Mouse (Mus musculus) common myeloid progenitor, adult 5-6 weeks (primary cell): ENCODE data around the gene Nudt13. TPM values are rescaled to one million over a fixed set of nuclear protein-coding genes. Genes with fewer than 3 reads are reported as not detected.
"Not testable (repeated sequence)": the region's sequence is repeated elsewhere in the genome, so short reads cannot be mapped to it uniquely, and the experiment has no call there.

Experiments
- ATAC-seq: replicated peaks from 2 replicates; pipeline ENCODE4 v1.8.0; 2016; ENCODE audit warnings: low read depth, mild to moderate bottlenecking, moderate TSS enrichment, inconsistent platforms; ENCODE audit not compliant: poor library complexity, severe bottlenecking
- total RNA-seq: library from RNA; stranded (forward); fragments of 200-1000, 187-1606 nt; gene quantifications from 2 replicates; pipeline ENCODE4 v1.2.3, GENCODE M21; 2017

Gene Nudt13
- total RNA-seq: 8.2 and 10.1 TPM in 2 replicates

- ATAC-seq: peak; percentile 100
Measured at GRCm38 (mm10) chr14:20294117-20294892, at the start of gene Nudt13. TSS of gene Nudt13 (plus strand) at chr14:20294697.

DNA sequence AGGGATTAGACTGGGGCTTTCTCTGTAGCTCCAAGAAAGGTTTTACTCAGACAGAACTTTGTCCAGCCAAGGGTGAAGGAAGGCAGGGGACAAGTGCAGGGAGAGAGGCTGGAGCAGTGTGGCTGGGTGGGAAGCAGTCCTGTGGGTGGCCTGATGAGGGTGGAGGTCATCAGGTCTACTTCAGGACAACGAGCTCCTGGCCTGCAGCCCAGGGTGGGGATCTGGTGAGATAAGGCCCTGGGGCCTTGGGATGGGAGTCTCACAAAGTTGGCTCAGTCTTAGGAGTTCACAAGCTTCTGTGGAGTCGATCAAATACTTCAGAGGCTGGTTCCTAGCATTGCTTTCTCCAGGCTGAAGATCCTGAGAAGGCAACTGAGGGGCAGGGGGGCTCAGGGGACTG, 49.2 kb upstream of the Nudt13 start:
- ATAC-seq: no peak

- ATAC-seq: no peak
Measured at GRCm38 (mm10) chr14:20245861-20246260, 48.6 kb upstream of the Nudt13 start.

- no peak for ATAC-seq
Measured at GRCm38 (mm10) chr14:20246811-20247266, 47.7 kb upstream of the Nudt13 start.

DNA sequence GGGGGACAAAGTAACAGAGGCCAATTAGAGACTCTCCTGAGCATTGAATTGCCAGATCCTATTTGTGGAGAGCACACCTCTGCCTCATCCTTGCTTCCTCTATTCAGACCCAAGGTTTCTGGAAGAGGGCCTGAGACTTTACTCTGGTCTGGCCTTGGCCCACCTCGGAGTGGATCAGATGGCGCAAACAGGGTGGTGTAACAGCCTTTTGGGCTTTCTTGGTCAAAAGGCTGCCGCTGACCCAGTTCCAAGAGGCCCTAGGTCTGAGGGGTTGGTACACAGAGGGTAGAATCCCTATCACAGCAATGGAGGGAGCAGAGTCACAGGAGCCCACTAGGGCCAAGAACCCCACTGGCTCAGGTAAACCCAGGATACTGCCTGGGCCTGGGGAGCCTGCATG, 46.5 kb upstream of the Nudt13 start:
- ATAC-seq: no peak

GRCm38 (mm10) chr14:20250237-20251171, 44.0 kb upstream of the Nudt13 start:
- ATAC-seq: no peak

- ATAC-seq: peak; percentile 85
Measured at GRCm38 (mm10) chr14:20258185-20259113, 36.0 kb upstream of the Nudt13 start.

DNA sequence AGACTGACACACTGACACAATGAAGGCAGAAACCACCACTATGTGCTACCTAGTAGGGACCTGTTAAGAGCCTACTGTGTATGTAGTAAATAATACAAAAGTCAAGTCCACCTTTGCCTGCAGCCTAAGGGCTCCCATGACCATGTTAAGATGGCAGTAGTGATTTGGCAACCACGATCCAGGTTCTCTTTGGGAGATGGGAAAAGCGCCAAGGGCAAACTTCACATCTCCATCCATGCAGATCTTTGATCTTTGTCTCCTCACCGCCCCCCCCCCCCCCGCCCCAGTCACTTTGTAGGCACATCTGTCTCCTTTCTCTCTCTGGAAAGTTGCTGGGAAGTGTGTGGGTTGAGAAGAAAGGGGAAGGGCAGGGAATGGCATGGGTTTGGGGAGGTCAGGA, 32.2 kb upstream of the Nudt13 start:
- no peak for ATAC-seq

DNA sequence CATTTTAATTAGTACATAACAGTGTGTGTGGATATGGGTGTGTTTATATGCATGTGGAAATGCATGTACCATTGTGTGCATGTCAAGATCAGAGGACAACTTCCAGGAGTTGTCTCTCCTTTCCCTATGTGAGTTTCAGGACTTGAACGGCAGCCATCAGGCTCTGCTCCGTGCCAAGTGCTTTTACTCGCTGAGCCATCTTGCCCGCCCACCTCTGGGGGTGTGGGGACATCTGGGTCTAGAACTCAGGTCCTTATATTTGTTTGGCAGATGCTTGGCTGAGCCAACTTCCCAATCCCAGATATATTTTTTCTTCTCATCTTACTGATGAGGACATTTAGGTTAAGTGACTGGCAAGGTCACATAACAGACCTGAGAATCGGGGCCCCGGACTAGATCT, 26.1 kb upstream of the Nudt13 start:
- ATAC-seq: no peak

- ATAC-seq: no peak
Measured at GRCm38 (mm10) chr14:20269082-20269809, 25.3 kb upstream of the Nudt13 start, which contains the start of gene Kcnk16. TSS of gene Kcnk16 (minus strand) at chr14:20269199.

DNA sequence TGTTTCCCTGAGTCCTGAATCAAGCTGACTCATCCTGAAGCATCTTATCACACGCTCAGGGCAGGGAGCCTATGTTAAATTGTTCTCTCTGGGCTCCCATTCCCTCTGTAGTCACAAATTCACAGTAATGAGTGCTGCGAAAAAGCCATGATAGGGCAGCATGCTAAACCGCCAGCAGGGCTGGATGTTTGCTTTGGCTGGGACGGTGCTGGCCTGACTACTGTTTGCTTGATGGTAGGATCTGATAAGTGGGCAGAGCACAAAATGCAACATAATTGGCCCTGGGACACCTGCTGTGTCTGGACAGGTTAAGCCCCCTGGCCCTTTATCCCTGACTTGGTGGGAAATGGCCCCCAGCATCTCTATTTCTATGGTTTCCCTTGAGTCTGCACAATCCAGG, 3.1 kb upstream of the Nudt13 start:
- ATAC-seq: no peak

DNA sequence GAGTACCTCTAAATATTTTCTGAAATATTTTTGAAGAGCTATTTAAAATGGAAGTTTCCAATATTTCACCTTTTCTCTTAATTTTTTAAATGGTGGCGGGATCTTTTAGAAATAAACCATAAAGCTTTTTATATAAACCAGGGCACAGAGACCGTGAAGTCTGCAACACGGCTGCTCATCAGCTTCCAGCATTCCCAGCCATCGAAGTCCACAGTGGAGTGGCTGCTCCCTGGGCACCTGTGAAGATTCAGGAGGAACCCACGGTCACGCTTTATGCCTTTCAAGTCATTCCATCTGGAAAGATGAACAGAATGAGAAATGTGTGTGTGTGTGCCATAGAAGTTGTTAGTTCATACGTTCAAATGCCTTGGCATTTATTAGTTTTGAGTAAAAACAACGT, 450 bp downstream of the Nudt13 start:
- no peak for ATAC-seq

GRCm38 (mm10) chr14:20297616-20298015, 3.1 kb downstream of the Nudt13 start:
- no peak for ATAC-seq

GRCm38 (mm10) chr14:20298131-20298530, 3.6 kb downstream of the Nudt13 start:
- no peak for ATAC-seq

- ATAC-seq: not testable (repeated sequence)
Measured at GRCm38 (mm10) chr14:20305085-20305484, 10.6 kb downstream of the Nudt13 start.

GRCm38 (mm10) chr14:20315137-20315536, 20.6 kb downstream of the Nudt13 start:
- no peak for ATAC-seq

DNA sequence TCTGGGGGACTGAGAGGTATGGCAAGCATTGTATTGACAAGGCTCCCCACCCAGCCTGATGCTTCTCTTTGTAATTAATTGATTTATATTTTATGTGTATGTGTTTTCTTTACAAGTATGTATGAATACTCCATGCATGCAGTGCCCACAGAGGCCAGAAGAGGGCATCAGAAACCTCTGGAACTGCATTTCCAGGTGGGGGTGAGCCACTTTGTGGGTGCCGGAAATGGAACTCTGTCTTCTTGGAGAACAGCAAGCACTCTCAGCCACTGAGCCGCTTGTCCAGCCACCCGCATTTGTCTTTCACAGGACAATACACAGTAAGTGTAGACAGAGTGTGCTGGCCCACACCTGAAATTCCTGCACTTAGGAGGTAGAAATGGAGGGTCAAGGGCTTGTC, 24.9 kb downstream of the Nudt13 start:
- ATAC-seq: peak; percentile 65; the same call in 1 of the 2 replicates

DNA sequence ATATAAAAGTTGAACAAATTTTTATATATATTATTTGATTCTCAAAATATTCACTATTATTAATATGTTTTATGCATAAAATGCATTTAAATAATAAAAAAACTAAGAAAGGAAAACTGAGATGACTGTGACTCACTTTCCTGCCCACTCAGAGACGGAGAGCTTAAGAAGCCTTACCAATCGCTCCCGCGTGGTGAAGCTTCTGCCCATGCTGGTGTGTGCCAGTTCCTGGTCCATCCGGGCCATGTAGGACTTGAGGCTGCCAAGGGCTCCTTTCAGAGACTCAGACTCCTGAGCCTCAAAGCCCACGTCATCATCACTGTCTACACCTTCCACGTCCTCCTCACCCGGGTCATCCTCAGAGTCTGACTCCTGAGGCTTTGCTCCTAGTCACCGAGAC, 29.7 kb downstream of the Nudt13 start:
- ATAC-seq: no peak

- ATAC-seq: peak; percentile 36; the same call in 1 of the 2 replicates
Measured at GRCm38 (mm10) chr14:20328474-20328873, 34.0 kb downstream of the Nudt13 start.
